Mouse (Mus musculus): ENCODE results near the gene Tfam. TPM values are rescaled to one million over a fixed set of nuclear protein-coding genes. Genes with fewer than 3 reads are reported as not detected.

Tfam gene
- 191 TPM for polyA plus RNA-seq (2014; fragmentation: Illumina TruSeq; extraction: RNeasy Lipid Tissue Mini Kit (QIAGEN cat#74804); ENCODE audit: low read depth, low replicate concordance)

DNA sequence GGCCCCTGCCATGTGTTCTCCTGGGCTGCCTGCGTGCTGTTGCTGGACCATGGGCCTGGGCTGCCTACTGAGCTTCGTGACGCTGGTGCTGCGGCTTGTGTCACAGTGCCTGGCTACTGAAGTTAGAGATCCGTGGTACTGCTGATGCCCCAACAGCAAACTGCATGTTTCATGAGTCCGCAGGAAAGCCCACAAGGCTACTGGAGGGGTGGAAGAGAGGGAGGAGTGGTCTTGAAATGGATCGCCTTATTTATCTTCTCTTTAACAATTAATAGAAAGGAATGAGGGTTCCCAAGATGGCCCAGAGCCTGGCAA lies at the start of gene Tfam:
TSS of gene Tfam (minus strand) at position 41 of the 315 bp plus-strand sequence.

DNA sequence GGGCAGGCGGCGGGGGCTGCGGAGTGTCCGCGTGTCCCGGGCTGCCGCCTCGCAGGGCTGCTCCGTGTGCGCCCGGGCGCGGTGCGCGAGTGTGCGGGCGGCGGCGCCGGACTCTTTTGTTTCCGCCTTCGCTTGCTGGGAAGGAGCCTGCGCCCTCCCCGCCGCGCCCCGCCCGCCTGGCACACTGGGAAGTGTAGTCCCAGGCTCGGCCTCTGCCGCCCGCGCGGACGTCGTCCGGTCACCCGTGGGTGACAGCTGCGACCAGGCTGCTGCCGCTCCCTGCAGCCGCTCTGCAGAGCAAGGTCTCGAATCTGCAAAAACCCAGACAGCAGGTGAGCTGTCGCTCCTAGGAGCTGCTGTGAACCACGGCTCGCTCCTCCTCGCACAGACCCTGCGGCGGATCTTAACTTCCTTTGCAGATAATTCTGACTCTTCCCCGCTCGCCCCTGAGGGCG lies 47.1 kb upstream of the Tfam start, which contains the start of gene Ube2d1:
TSS of gene Ube2d1 (minus strand) at position 137 of the 455 bp plus-strand sequence.

Other genes starting within 250 kb of the Tfam start
- gene Bicc1, start 78.6 kb downstream of the Tfam start, polyA plus RNA-seq (2014; fragmentation: Illumina TruSeq; extraction: RNeasy Lipid Tissue Mini Kit (QIAGEN cat#74804); ENCODE audit: low read depth, low replicate concordance), result 136 TPM
- gene Ube2d1, start 47.0 kb upstream of the Tfam start, polyA plus RNA-seq (2014; fragmentation: Illumina TruSeq; extraction: RNeasy Lipid Tissue Mini Kit (QIAGEN cat#74804); ENCODE audit: low read depth, low replicate concordance), result 61.3 TPM
- 133 TPM for gene Cisd1, start 106.7 kb upstream of the Tfam start, polyA plus RNA-seq (2014; fragmentation: Illumina TruSeq; extraction: RNeasy Lipid Tissue Mini Kit (QIAGEN cat#74804); ENCODE audit: low read depth, low replicate concordance)
- 91.0 TPM for gene Ipmk, start 109.5 kb upstream of the Tfam start, polyA plus RNA-seq (2014; fragmentation: Illumina TruSeq; extraction: RNeasy Lipid Tissue Mini Kit (QIAGEN cat#74804); ENCODE audit: low read depth, low replicate concordance)